Mouse (Mus musculus): ENCODE measurements around the gene Lrrc10. TPM values are rescaled to one million over a fixed set of nuclear protein-coding genes. Genes with fewer than 3 reads are reported as not detected.
A peak's percentile ranks its signal among the peaks of the same experiment; 100 is the strongest.

The Lrrc10 gene
- polyA plus RNA-seq, 1 experiment from 2014 or later: not detected

- no peak for ATAC-seq (replicated peaks)
- H3K27ac ChIP-seq: no peak overlapping the region
- H3K4me3 ChIP-seq: no peak overlapping the region
- WGBS: 87% methylated on average over 4 of the region's 4 CpGs
- no peak overlapping the region for H3K4me2 ChIP-seq
- peaks cover 76% of the 10 kb centered on the region for H3K36me3 ChIP-seq (replicated peaks)
- H3K27me3 ChIP-seq (replicated peaks): no peaks in the 10 kb centered on the region
- no peaks in the 10 kb centered on the region for H3K9me3 ChIP-seq
- H3K4me1 ChIP-seq: peaks cover 6% of the 10 kb centered on the region
- H3K9ac ChIP-seq: no peak overlapping the region
Measured at GRCm38 (mm10) chr10:117055668-117056067, 10.5 kb downstream of the Lrrc10 start.

- no peaks in the 10 kb centered on the region for H3K27me3 ChIP-seq (replicated peaks)
- peaks cover 17% of the 10 kb centered on the region for H3K4me1 ChIP-seq
- H3K9me3 ChIP-seq: no peaks in the 10 kb centered on the region
- ATAC-seq (replicated peaks): peak; percentile 6; the same call in 1 of the 2 replicates
- H3K27ac ChIP-seq: peak overlapping the region; percentile 82
- H3K4me3 ChIP-seq: peak overlapping the region; percentile 83
- peaks cover 24% of the 10 kb centered on the region; the same call in 1 of the 2 replicates for H3K36me3 ChIP-seq (replicated peaks)
- 4% methylated on average over 15 of the region's 15 CpGs for WGBS
- H3K9ac ChIP-seq: peak overlapping the region; percentile 64
- peak overlapping the region; percentile 84 for H3K4me2 ChIP-seq
Measured at GRCm38 (mm10) chr10:117062894-117063253, 17.7 kb downstream of the Lrrc10 start.

- peak; percentile 96 for ATAC-seq (replicated peaks)
- Histone ChIP-seq H3K9ac (peak within 1 kb of the TSS; percentile 64), H3K9me3 (no peaks in the 10 kb centered on the region), H3K4me1 (peaks cover 17% of the 10 kb centered on the region), H3K36me3 (replicated peaks) (peaks cover 24% of the 10 kb centered on the region; the same call in 1 of the 2 replicates), H3K4me3 (peak within 1 kb of the TSS; percentile 83), H3K27ac (peak within 1 kb of the TSS; percentile 83), H3K4me2 (peak within 1 kb of the TSS; percentile 84), H3K27me3 (replicated peaks) (no peaks in the 10 kb centered on the region)
- under 1% methylated on average over 66 of the region's 68 CpGs for WGBS
Measured at GRCm38 (mm10) chr10:117063254-117064021, 18.3 kb downstream of the Lrrc10 start, which contains the start of gene Cct2. Cct2 (minus strand) TSS chr10:117063814.

- 4% methylated on average over 7 of the region's 7 CpGs for WGBS
- peak; percentile 71 for ATAC-seq (replicated peaks)
- H3K4me1 ChIP-seq: peaks cover 11% of the 10 kb centered on the region
- H3K27ac ChIP-seq: peak overlapping the region; percentile 83
- no peaks in the 10 kb centered on the region for H3K27me3 ChIP-seq (replicated peaks)
- peaks cover 24% of the 10 kb centered on the region; the same call in 1 of the 2 replicates for H3K36me3 ChIP-seq (replicated peaks)
- H3K4me3 ChIP-seq: peak overlapping the region; percentile 83
- no peaks in the 10 kb centered on the region for H3K9me3 ChIP-seq
- H3K9ac ChIP-seq: peak overlapping the region; percentile 29; the same call in 1 of the 2 replicates
- H3K4me2 ChIP-seq: peak overlapping the region; percentile 84
Measured at GRCm38 (mm10) chr10:117064076-117064475, 18.9 kb downstream of the Lrrc10 start.

GRCm38 (mm10) chr10:117069109-117069508, 24.0 kb downstream of the Lrrc10 start:
- no peaks in the 10 kb centered on the region for H3K9me3 ChIP-seq
- H3K4me3 ChIP-seq: no peak overlapping the region
- H3K27me3 ChIP-seq (replicated peaks): no peaks in the 10 kb centered on the region
- H3K27ac ChIP-seq: no peak overlapping the region
- H3K36me3 ChIP-seq (replicated peaks): peaks cover 10% of the 10 kb centered on the region
- no peak overlapping the region for H3K9ac ChIP-seq
- H3K4me2 ChIP-seq: no peak overlapping the region
- no peaks in the 10 kb centered on the region for H3K4me1 ChIP-seq
- WGBS: 97% methylated on average over 3 of the region's 3 CpGs
- ATAC-seq (replicated peaks): no peak

GRCm38 (mm10) chr10:117072191-117072888, 27.2 kb downstream of the Lrrc10 start:
- 92% methylated on average over 18 of the region's 18 CpGs for WGBS
- Histone ChIP-seq H3K9ac (no peak overlapping the region), H3K27me3 (replicated peaks) (no peaks in the 10 kb centered on the region), H3K9me3 (no peaks in the 10 kb centered on the region), H3K4me1 (no peaks in the 10 kb centered on the region), H3K27ac (no peak overlapping the region), H3K4me3 (no peak overlapping the region), H3K4me2 (no peak overlapping the region), H3K36me3 (replicated peaks) (peaks cover 28% of the 10 kb centered on the region)
- no peak for ATAC-seq (replicated peaks)

GRCm38 (mm10) chr10:117073176-117073575, 28.0 kb downstream of the Lrrc10 start:
- H3K9ac ChIP-seq: no peak overlapping the region
- no peaks in the 10 kb centered on the region for H3K4me1 ChIP-seq
- no peaks in the 10 kb centered on the region for H3K27me3 ChIP-seq (replicated peaks)
- no peak overlapping the region for H3K4me2 ChIP-seq
- ATAC-seq (replicated peaks): no peak
- no peak overlapping the region for H3K27ac ChIP-seq
- peaks cover 28% of the 10 kb centered on the region for H3K36me3 ChIP-seq (replicated peaks)
- no peak overlapping the region for H3K4me3 ChIP-seq
- WGBS: 91% methylated on average over 7 of the region's 7 CpGs
- no peaks in the 10 kb centered on the region for H3K9me3 ChIP-seq

GRCm38 (mm10) chr10:117078284-117078683, 33.1 kb downstream of the Lrrc10 start:
- no peak overlapping the region for H3K9ac ChIP-seq
- peaks cover 39% of the 10 kb centered on the region for H3K36me3 ChIP-seq (replicated peaks)
- no peak overlapping the region for H3K4me2 ChIP-seq
- no peaks in the 10 kb centered on the region for H3K27me3 ChIP-seq (replicated peaks)
- H3K9me3 ChIP-seq: no peaks in the 10 kb centered on the region
- no peaks in the 10 kb centered on the region for H3K4me1 ChIP-seq
- ATAC-seq (replicated peaks): no peak
- no peak overlapping the region for H3K27ac ChIP-seq
- 83% methylated on average over 6 of the region's 6 CpGs for WGBS
- H3K4me3 ChIP-seq: no peak overlapping the region

- H3K36me3 ChIP-seq (replicated peaks): peaks cover 18% of the 10 kb centered on the region
- H3K4me3 ChIP-seq: no peak overlapping the region
- H3K27me3 ChIP-seq (replicated peaks): no peaks in the 10 kb centered on the region
- no peak for ATAC-seq (replicated peaks)
- H3K9me3 ChIP-seq: no peaks in the 10 kb centered on the region
- no peak overlapping the region for H3K4me2 ChIP-seq
- no peak overlapping the region for H3K27ac ChIP-seq
- WGBS: 66% methylated on average over 4 of the region's 4 CpGs
- H3K4me1 ChIP-seq: no peaks in the 10 kb centered on the region
- H3K9ac ChIP-seq: no peak overlapping the region
Measured at GRCm38 (mm10) chr10:117081326-117081725, 36.2 kb downstream of the Lrrc10 start.

GRCm38 (mm10) chr10:117081914-117082359, 36.8 kb downstream of the Lrrc10 start:
- WGBS: 91% methylated on average over 2 of the region's 2 CpGs
- no peak for ATAC-seq (replicated peaks)

GRCm38 (mm10) chr10:117089628-117090027, 44.5 kb downstream of the Lrrc10 start:
- WGBS: 81% methylated on average over 4 of the region's 4 CpGs
- Histone ChIP-seq H3K4me2 (no peak overlapping the region), H3K27ac (no peak overlapping the region), H3K4me1 (peaks cover 4% of the 10 kb centered on the region), H3K9ac (no peak overlapping the region), H3K27me3 (replicated peaks) (no peaks in the 10 kb centered on the region), H3K4me3 (no peak overlapping the region), H3K9me3 (no peaks in the 10 kb centered on the region), H3K36me3 (replicated peaks) (no peaks in the 10 kb centered on the region)
- no peak for ATAC-seq (replicated peaks)

More at GRCm38 (mm10) chr10:117081914-117082359, 36.8 kb downstream of the Lrrc10 start:
- Histone ChIP-seq H3K4me1 (no peaks in the 10 kb centered on the region), H3K27me3 (replicated peaks) (no peaks in the 10 kb centered on the region), H3K9me3 (no peaks in the 10 kb centered on the region), H3K27ac (no peak overlapping the region), H3K4me3 (no peak overlapping the region), H3K9ac (no peak overlapping the region), H3K36me3 (replicated peaks) (peaks cover 12% of the 10 kb centered on the region), H3K4me2 (no peak overlapping the region)

- no peaks in the 10 kb centered on the region for H3K36me3 ChIP-seq (replicated peaks)
- H3K4me1 ChIP-seq: peaks cover 12% of the 10 kb centered on the region
- H3K9ac ChIP-seq: no peak overlapping the region
- no peak overlapping the region for H3K4me3 ChIP-seq
- WGBS: 27% methylated on average over 15 of the region's 15 CpGs
- H3K9me3 ChIP-seq: no peaks in the 10 kb centered on the region
- ATAC-seq (replicated peaks): peak; percentile 93
- no peak overlapping the region for H3K4me2 ChIP-seq
- H3K27me3 ChIP-seq (replicated peaks): no peaks in the 10 kb centered on the region
- peak overlapping the region; percentile 67 for H3K27ac ChIP-seq
Measured at GRCm38 (mm10) chr10:117094504-117095329, 49.6 kb downstream of the Lrrc10 start.

Data from midbrain, embryonic 15.5 days (tissue).